Mouse (Mus musculus): ENCODE data around the gene Ankrd65. TPM values are rescaled to one million over a fixed set of nuclear protein-coding genes. Genes with fewer than 3 reads are reported as not detected.

Gene Ankrd65
- total and polyA plus RNA-seq, 3 experiments = 0.12 TPM; not detected in 2

DNA sequence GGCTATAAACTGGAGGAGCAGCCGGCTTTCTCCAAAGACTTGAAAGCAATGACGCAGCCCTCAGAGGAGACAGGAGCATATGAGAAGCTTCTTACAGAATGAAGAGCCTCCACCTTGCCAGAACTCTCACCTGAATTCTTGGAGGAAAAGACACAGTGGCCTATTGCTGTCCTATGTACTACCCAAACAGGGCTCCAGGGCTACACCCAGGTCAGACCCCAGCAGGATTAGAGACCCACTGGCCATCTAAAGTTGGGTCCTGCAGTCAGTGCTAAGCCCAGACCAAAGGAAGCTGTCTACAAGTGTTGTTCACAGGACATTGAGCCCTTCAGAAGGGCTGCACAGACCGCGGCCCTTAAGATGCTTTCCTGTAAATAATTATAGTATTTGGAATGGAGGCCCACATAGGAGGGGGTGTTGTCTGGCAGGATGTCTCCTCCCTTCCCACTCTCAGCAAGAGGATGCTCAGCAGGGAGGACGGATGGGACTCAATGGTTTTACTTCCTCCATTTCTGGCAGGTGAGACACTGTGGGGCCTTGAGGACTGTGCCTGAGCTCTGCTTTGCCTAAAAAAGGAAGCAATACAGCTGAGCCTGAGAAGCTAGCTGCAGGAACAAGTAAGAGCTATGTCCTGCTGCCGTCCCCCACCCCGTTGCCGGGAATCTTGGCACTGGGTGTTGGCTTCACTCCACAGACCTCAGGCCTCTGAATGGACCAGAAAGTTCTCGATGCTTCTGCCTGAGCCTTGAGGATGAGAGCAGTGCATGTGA is 15.1 kb upstream of the Ankrd65 start:
- Histone ChIP-seq H3K9ac (ENCODE audit: control insufficient read depth, low read depth, low read length, poor library complexity, severe bottlenecking) (no peak overlapping the region), H3K36me3 (ENCODE audit: control insufficient read depth in 1 of 2, insufficient read depth in 2 of 2, low read length in 2 of 2) (peaks cover 0 to 8% of the 10 kb centered on the region in 2 experiments; a peak in 2 of 4 replicates), H3K27me3 (ENCODE audit: control insufficient read depth in 1 of 2, insufficient read depth in 2 of 2, low read length in 2 of 2) (no peaks in the 10 kb centered on the region), H3K4me1 (ENCODE audit: control insufficient read depth in 1 of 2, insufficient read depth in 2 of 2, low read length in 2 of 2) (peaks cover 6 to 26% of the 10 kb centered on the region in 2 experiments), H3K27ac (ENCODE audit: control insufficient read depth, low read depth, low read length) (no peak overlapping the region), H3K79me2 (ENCODE audit: control insufficient read depth, insufficient read depth, low read length, poor library complexity) (no peaks in the 10 kb centered on the region), H3K4me3 (ENCODE audit: control insufficient read depth in 1 of 2, insufficient read depth in 1 of 2, low read depth in 2 of 2, low read length in 2 of 2) (no peak overlapping the region), H3K9me3 (replicated peaks; ENCODE audit: insufficient read depth, low read length) (no peaks in the 10 kb centered on the region)
- peak; percentile 59 for DNase-seq (ENCODE audit: low read depth, low spot score)
- no peak for TF ChIP-seq TCF12 (IDR thresholded peaks at IDR 0.05; ENCODE audit: low read depth, low read length)
- TF ChIP-seq MAFK (IDR thresholded peaks at IDR 0.05; ENCODE audit: borderline replicate concordance, low read depth, low read length) = no peak
- TF ChIP-seq POLR2A (IDR thresholded peaks at IDR 0.05; ENCODE audit: control insufficient read depth in 1 of 2, insufficient read depth in 1 of 2, low read depth in 1 of 2, low read length in 2 of 2, poor library complexity in 1 of 2) = no peak
- TF ChIP-seq KAT2A (conservative IDR thresholded peaks at IDR 0.05; ENCODE audit: low read depth, low read length) = no peak
- TF ChIP-seq UBTF (IDR thresholded peaks at IDR 0.05; ENCODE audit: borderline replicate concordance, insufficient read depth, low read depth, low read length) = no peak
- TF ChIP-seq MAX (IDR thresholded peaks at IDR 0.05; ENCODE audit: low read length) = no peak
- TF ChIP-seq ZKSCAN1 (IDR thresholded peaks at IDR 0.05; ENCODE audit: low read depth, low read length) = no peak
- no peak for TF ChIP-seq GABPA (IDR thresholded peaks at IDR 0.05; ENCODE audit: low read depth, low read length)
- TF ChIP-seq POLR2AphosphoS5 (IDR thresholded peaks at IDR 0.05; ENCODE audit: borderline replicate concordance, low read depth, low read length) = no peak
- TF ChIP-seq RCOR1 (IDR thresholded peaks at IDR 0.05; ENCODE audit: low read depth, low read length) = no peak
- no peak for TF ChIP-seq TAL1 (IDR thresholded peaks at IDR 0.05; ENCODE audit: low read length)
- TF ChIP-seq NRF1 (IDR thresholded peaks at IDR 0.05; ENCODE audit: insufficient read depth, low read depth, low read length, poor library complexity, severe bottlenecking) = no peak
- no peak for TF ChIP-seq NELFE (IDR thresholded peaks at IDR 0.05; ENCODE audit: low read depth, low read length)
- no peak for TF ChIP-seq ZNF384 (IDR thresholded peaks at IDR 0.05; ENCODE audit: low read depth, low read length)
- no peak for TF ChIP-seq ELF1 (IDR thresholded peaks at IDR 0.05; ENCODE audit: low read depth, low read length)
- TF ChIP-seq ZMIZ1 (IDR thresholded peaks at IDR 0.05; ENCODE audit: low read depth, low read length) = no peak
- no peak for TF ChIP-seq CHD1 (IDR thresholded peaks at IDR 0.05; ENCODE audit: low read depth, low read length)
- no peak for TF ChIP-seq MEF2A (IDR thresholded peaks at IDR 0.05; ENCODE audit: extremely low read depth, insufficient replicate concordance, low read depth, low read length, poor library complexity, severe bottlenecking)

DNA sequence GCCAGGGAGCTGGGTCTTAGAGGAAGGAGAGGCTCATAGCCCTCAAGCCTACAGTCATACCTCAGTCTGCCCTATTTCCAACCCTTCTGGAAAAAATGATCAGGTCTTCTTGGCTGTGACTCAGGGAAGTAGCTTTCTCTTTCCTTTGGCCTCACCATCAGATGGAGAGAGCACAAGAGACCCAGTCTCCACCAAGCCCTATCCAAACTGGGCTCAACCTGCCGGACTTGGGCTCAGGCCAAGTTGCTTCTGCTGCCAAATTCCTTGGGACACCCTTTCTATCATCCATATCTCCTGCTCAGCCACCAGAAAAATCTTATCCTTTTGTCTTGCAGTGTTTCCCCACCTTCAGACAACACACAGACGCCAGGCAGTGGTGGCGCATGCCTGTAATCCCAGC is 14.4 kb upstream of the Ankrd65 start:
- Histone ChIP-seq H3K9ac (ENCODE audit: control insufficient read depth, low read depth, low read length, poor library complexity, severe bottlenecking) (no peak overlapping the region), H3K36me3 (ENCODE audit: control insufficient read depth in 1 of 2, insufficient read depth in 2 of 2, low read length in 2 of 2) (peaks cover 0 to 8% of the 10 kb centered on the region in 2 experiments; a peak in 2 of 4 replicates), H3K4me3 (ENCODE audit: control insufficient read depth in 1 of 2, insufficient read depth in 1 of 2, low read depth in 2 of 2, low read length in 2 of 2) (no peak overlapping the region), H3K4me1 (ENCODE audit: control insufficient read depth in 1 of 2, insufficient read depth in 2 of 2, low read length in 2 of 2) (peaks cover 6 to 21% of the 10 kb centered on the region in 2 experiments), H3K27me3 (ENCODE audit: control insufficient read depth in 1 of 2, insufficient read depth in 2 of 2, low read length in 2 of 2) (no peaks in the 10 kb centered on the region), H3K79me2 (ENCODE audit: control insufficient read depth, insufficient read depth, low read length, poor library complexity) (no peaks in the 10 kb centered on the region), H3K9me3 (replicated peaks; ENCODE audit: insufficient read depth, low read length) (no peaks in the 10 kb centered on the region), H3K27ac (ENCODE audit: control insufficient read depth, low read depth, low read length) (no peak overlapping the region)
- no peak for DNase-seq (ENCODE audit: low read depth, low spot score)
- TF ChIP-seq UBTF (IDR thresholded peaks at IDR 0.05; ENCODE audit: borderline replicate concordance, insufficient read depth, low read depth, low read length) (no peak), RCOR1 (IDR thresholded peaks at IDR 0.05; ENCODE audit: low read depth, low read length) (no peak), BHLHE40 (IDR thresholded peaks at IDR 0.05; ENCODE audit: borderline replicate concordance, low read depth, low read length) (no peak)

All from MEL (cell line).